Mouse (Mus musculus) adrenal gland, postnatal 10 days (tissue): ENCODE measurements around the gene Traip. TPM values are rescaled to one million over a fixed set of nuclear protein-coding genes. Genes with fewer than 3 reads are reported as not detected.
A peak's percentile ranks its signal among the peaks of the same experiment; 100 is the strongest.

Source experiments
- DNase-seq: peaks from one replicate; pipeline ENCODE4 v3.0.0; 2021; ENCODE audit warnings: mixed read lengths
- long read RNA-seq, 2 experiments: library from polyadenylated mRNA; stranded (forward); transcript quantifications; one replicate each; pipeline ENCODE4 v2.0.0; 2021
- total RNA-seq, 2 experiments: library from RNA; stranded (reverse); gene quantifications; 2 replicates each; pipeline ENCODE4 v1.2.3; 2021

Traip gene
- total RNA-seq: 1 to 10 TPM; 5.1 to 7.4 TPM
- long read RNA-seq, experiment 1, partial matches to known transcripts: 1 of 7 reads
- long read RNA-seq, experiment 1, other reads (novel, unspliced or antisense): 3 of 7 reads
- long read RNA-seq, experiment 2, partial matches to known transcripts: 0 of 5 reads
- long read RNA-seq, experiment 2, other reads (novel, unspliced or antisense): 2 of 5 reads

- no peak for DNase-seq
Observed at GRCm38 (mm10) chr9:107949922-107950235, at the start of gene Traip. Gene Traip (plus strand): TSS chr9:107950136.

- peak; percentile 76 for DNase-seq
Observed at GRCm38 (mm10) chr9:107900840-107901626, 48.9 kb upstream of the Traip start.

DNA sequence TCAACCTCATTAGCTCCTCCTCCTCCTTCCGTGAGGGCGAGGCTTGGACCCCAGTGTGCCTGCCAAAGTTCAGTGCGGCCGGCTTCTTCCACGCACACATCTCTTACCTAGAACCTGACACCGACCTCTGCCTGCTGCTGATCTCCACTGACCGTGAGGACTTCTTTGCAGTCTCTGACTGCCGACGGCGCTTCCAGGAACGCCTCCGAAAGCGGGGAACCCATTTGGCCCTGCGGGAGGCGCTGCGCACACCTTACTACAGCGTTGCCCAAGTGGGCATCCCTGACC is 48.4 kb upstream of the Traip start:
- no peak for DNase-seq

- DNase-seq: peak; percentile 92
Observed at GRCm38 (mm10) chr9:107904726-107905125, 45.2 kb upstream of the Traip start.

DNA sequence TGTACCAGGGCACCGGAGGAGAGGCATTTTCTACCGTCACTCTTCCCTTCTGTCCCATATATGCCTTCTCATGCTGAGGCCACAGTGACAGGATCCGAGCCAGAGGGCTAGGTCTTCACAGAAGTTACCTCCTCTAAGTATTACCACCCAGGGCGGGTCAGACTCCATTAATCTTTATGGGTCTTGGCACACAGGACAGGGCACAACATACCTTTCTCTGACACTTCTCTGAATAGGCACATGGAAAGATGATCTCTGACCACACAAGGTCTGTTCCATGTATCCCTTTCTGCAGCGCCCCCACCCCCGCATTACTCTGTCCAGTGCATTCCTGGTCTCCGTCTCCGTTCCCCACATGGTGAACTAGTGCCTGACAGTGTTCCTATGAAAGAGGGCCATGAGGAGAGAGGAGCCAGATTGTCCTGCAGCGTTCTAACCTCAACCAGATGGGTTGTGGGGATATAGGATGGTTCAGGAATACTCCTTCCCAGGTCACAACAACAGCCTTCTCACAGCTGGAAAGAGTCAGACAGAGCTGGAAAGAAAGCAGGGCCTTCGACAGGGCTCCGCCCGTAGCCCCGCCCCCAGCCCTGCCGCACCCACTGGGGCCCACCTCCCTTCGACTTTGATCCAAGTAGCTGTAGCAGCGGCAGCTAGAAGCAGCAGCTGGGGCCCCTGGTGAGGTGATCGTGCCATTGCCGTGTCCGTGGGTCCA is 43.5 kb upstream of the Traip start, which contains the start of gene Mst1r:
Gene Mst1r, plus strand, starts transcription at position 622 of the 715 bp plus-strand sequence.
- peak; percentile 91 for DNase-seq

- peak; percentile 23 for DNase-seq
Observed at GRCm38 (mm10) chr9:107906967-107907800, 42.8 kb upstream of the Traip start.

- DNase-seq: peak; percentile 23
Observed at GRCm38 (mm10) chr9:107907801-107908120, 42.2 kb upstream of the Traip start.

DNA sequence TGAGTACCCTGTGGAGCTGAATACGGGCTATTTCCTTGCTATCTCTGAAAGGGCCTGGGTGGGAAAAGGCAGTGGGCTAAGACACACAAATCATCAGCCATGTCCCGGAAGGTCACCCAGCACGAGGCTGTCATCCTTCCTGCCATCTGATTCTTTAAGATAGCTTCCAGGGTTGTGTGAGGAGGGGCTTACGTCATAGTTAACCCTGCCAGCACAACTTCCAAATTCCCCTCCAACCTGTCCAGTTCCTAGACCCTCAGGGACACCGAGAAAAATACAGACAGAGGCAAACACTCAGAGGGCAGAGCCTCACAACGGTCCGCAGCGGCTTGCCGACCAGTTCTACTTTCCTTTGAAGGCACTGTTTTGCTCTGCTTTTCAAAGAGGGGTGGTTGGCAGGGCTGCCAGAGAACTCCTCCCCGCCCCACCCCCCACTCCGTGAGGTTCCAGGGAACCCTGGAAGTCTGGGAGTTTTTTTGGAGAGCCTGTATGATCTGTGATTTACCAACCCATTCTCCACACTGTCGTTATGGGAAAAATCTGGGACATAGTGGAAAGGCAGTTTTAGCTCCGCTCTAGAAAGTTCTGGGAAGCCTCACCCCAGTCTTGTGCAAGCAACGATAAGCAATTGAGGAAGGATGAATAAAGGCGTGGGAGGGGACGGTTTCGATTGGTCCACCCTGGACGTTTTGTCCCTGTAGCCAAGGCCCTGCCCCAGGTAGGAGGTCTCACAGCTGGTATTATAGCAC is 41.4 kb upstream of the Traip start:
- DNase-seq: peak; percentile 52

- no peak for DNase-seq
Observed at GRCm38 (mm10) chr9:107910025-107910769, 39.7 kb upstream of the Traip start.

DNA sequence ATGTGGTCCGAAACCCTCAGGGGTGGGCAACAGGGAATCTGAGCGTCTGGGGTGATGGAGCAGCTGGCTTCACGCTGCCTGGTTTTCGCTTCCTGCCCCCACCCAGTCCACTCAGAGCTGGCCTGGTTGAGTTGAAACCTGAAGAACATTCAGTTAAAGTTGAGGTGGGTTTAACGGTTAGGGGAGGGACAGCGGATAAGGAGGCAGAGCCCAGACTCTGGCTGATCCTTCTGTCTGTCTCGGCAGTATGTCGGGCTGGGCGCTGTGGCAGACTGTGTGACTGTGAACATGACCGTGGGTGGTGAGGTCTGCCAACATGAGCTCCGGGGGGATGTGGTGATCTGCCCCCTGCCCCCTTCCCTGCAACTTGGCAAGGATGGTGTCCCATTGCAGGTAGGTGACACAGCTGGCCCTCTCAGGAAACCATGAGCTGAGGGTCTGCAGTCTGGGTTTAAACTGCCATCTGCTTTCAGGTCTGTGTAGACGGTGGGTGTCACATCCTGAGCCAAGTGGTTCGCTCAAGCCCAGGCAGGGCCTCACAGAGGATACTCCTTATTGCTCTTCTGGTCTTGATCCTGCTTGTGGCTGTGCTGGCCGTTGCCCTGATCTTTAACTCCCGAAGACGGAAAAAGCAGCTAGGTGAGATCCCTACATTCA is 35.0 kb upstream of the Traip start:
- no peak for DNase-seq

DNA sequence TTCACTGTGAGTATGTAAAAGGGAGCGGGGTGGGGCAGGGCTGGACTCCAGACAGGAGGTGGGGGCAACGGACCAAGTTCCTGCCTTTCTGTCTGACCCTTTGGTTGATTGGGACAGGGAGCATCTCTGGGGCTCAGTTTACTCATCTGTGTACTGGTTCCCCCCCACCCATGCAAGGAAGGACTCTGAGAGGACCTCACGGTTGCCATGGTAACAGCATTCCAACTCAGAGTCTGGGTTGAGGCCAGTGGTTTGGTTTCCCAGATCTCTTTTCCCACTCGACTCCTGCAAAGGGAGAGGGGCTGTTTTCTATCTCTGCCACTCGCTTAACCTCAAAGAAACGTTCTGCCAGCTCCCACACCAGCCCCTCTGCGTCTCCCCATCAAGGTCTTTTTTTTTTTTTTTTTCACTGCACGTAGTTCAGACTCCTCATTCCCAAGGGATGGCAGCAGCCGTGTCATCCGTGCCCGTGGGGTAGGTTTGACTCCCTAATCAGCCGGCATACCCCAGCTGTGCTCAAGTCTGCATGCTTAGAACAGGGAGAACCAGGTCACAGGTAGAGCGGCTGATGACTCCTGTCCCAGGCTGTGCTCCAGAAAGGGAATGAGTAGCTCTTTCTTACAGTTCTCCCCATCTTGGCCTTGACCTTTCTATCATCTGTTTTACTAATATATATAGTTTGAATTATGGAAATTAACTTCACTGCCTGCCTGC is 31.9 kb upstream of the Traip start:
- no peak for DNase-seq

DNA sequence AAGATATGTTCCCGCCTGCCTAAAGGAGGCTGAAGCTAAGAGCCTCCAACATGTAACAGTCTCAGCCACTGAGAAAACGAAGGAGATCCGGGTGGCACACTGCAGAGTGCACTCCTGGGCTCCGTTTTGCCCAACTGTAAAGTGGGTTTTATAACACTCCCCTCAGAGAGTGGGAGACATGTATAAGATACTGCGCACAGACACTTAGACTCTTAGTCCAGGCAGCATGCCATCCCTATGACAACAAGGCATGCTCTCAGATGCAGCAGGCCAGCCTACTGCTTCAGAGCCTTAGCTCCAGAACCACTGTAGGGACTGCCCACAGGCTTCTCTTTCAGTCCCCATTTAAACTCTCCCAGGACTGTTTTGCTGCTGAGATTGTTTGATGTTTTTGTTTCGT is 31.1 kb upstream of the Traip start:
- no peak for DNase-seq

GRCm38 (mm10) chr9:107919441-107919840 is 30.5 kb upstream of the Traip start:
- DNase-seq: no peak

DNA sequence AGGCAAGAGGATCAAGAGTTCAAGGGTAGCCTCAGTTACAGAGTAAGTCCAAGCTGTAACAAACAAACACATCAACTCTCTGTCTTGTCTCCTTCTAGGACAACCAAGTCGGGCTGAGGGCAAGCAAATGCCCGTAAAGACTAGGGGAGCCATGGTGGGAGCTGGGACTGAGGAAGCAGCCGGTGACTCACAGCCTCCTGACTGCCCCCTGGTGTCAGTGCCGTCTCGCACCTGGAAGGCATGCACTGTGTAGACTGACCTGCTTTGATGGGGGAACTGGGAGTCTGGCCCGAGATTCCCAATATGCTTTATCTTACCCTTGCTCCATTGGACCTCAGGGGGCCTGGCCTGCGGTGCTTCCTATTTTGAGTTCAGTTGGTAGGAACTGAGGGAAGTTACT is 26.9 kb upstream of the Traip start:
- DNase-seq: peak; percentile 65

DNA sequence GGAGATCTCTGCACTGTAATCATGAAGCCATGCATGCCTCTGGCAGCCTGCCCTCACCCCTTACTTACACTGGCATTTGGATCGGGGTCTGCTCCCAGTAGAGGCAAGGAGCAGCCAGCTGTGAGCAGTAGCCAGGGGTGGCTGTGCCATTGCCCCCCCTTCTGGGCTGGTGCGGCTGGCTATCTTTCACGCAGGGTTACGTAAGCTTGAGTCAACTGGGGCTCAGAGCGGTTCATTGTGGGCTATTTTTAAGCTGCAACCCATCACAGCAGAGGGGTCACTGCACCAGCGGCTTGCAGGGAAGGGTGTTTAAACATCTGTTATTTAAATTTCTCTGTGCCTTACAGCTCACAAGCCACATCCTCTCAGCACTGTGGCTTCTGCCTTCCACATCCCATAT is 26.0 kb upstream of the Traip start:
- peak; percentile 36 for DNase-seq

GRCm38 (mm10) chr9:107925251-107925650 is 24.7 kb upstream of the Traip start:
- DNase-seq: no peak

DNA sequence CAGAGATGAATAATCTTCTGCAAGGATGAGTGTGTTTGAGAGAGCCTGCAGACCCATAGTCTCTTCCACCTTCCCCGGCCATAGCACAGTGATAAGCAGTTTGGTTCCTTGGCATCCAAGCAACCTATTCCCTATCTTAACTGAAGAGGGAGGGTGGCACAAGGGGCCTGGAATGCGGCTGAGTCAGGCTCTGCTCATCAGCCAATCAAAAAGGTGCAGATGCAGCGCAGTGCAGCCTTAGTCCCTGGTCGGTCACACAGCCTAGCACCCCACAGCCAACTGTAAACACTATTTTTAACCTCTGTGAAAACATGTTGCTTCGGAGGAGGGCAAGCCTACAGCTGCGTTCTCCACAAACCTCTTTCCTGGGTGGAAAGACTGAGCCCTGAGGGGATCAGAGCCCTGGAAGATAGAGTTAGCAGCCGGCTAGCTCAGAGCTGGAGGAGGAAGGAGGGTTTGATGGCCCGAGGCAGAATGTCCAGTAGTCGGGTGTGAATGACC is 23.0 kb upstream of the Traip start:
- DNase-seq: no peak

- no peak for DNase-seq
Observed at GRCm38 (mm10) chr9:107927749-107928148, 22.2 kb upstream of the Traip start.

DNA sequence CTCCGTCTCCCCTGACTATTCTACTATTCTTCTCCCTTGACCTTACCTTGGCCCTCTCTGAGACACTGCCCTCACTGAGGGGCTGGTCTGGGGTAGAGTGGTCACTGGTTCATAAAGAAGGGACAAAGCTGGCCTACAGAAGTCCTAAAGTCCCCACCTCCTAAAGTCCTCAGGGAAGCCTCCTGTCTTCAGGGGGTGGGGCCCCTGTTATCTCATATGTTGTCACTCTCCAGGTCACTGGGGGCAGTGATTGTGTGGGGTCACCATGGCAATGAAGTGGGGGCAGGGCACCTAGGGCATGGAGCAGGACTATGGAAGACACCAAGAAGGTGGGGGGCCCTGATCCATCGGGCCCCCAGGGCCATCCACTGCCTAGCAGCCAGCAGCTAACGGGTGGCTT is 21.8 kb upstream of the Traip start, which contains the start of gene Actl11:
Gene Actl11, plus strand, starts transcription at position 301 of the 400 bp plus-strand sequence.
- no peak for DNase-seq

- no peak for DNase-seq
Observed at GRCm38 (mm10) chr9:107932221-107932620, 17.7 kb upstream of the Traip start.
